Mouse (Mus musculus): ENCODE measurements at regions not wholly inside any gene's neighbourhood (a gene's known extent, or its start where the extent isn't known, plus 50 kb on each side); places are given as distances from the start of the nearest gene placed in this dataset.

DNA sequence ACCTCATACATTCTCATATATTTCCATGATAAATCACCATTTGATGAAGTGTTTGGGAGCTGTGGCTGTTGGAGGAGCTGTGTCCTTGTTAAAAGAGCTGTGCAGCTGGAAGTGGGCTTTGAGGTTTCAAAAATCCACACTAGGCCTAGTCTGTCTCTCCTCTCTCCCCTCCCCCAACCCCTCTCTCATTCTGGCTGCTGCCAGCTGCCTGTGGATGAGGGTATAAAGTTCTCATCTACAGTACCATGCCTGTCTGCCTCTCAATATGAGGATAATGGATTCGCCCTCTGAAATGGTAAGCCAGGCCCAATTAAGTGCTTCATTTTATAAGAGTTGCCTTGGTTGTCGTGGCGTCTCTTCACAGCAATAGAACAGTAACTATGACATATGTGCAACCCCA is 501.4 kb upstream of the Castor2 start:
- Histone ChIP-seq H3K9ac (no peak overlapping the region), H3K4me3 (replicated peaks; ENCODE audit: low read length) (no peak overlapping the region), H3K27me3 (ENCODE audit: control insufficient read depth, insufficient read depth, low read length) (no peaks in the 10 kb centered on the region), H3K4me2 (replicated peaks) (no peak overlapping the region), H3K27ac (no peak overlapping the region), H3K36me3 (replicated peaks; ENCODE audit: control insufficient read depth, insufficient read depth) (no peaks in the 10 kb centered on the region), H3K4me1 (replicated peaks; ENCODE audit: control insufficient read depth, insufficient read depth, low read length) (no peaks in the 10 kb centered on the region), H3K9me3 (ENCODE audit: control insufficient read depth, low read length) (0 out of 2 replicates have a peak, but pooled peaks cover 4% of the 10 kb centered on the region)
- no peak for DNase-seq (ENCODE audit: low spot score)
- WGBS = 62% methylated on average over 3 of the region's 3 CpGs
- ATAC-seq (ENCODE audit: low FRiP score) = no peak

DNA sequence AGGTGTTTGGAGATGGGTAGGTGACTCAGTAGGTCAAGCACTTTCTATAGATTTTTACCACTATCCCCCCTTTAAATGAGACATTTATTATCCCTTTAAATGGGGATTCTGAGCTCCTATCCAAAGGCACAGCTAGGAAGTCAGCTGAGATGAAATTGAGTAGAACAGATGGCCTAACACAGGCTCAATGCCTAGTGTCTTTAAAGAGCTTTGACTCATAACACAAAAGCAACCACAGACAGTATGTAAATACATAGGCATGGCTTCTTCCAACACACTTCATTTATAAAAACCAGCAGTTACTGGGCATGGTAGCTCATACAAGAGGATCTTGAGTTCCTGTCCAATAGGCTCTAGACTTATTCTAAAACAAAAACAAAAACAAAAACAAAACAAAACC is 513.0 kb upstream of the Castor2 start:
- Histone ChIP-seq H3K36me3 (replicated peaks; ENCODE audit: control insufficient read depth, insufficient read depth) (no peaks in the 10 kb centered on the region), H3K27ac (no peak overlapping the region), H3K9ac (no peak overlapping the region), H3K4me2 (replicated peaks) (no peak overlapping the region), H3K4me3 (replicated peaks; ENCODE audit: low read length) (no peak overlapping the region), H3K4me1 (replicated peaks; ENCODE audit: control insufficient read depth, insufficient read depth, low read length) (no peaks in the 10 kb centered on the region), H3K27me3 (ENCODE audit: control insufficient read depth, insufficient read depth, low read length) (no peaks in the 10 kb centered on the region), H3K9me3 (ENCODE audit: control insufficient read depth, low read length) (no peaks in the 10 kb centered on the region)
- DNase-seq (ENCODE audit: low spot score) (no peak), ATAC-seq (ENCODE audit: low FRiP score) (no peak)

DNA sequence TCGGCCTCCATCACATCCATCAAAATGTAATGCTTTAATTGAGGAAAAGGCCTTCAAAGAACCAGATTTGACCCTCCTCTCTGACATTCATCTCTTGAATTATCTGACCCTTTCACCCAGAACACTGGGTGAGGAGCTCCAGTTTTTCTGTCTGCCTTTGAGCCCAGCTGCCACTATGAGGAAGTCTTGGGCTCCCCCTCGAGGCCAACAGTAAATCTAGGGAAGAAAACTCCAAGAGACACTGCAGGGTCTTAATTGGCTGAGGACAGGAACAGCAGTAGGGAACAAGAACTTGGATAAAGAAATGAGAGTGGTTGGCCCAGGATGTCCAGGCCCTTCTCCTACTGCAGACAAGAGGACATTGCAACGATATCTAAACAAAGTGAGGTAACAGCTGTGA is 514.3 kb upstream of the Castor2 start:
- ATAC-seq (ENCODE audit: low FRiP score) (no peak), DNase-seq (ENCODE audit: low spot score) (peak; percentile 64)
- Histone ChIP-seq H3K4me1 (replicated peaks; ENCODE audit: control insufficient read depth, insufficient read depth, low read length) (no peaks in the 10 kb centered on the region), H3K9ac (no peak overlapping the region), H3K27me3 (ENCODE audit: control insufficient read depth, insufficient read depth, low read length) (no peaks in the 10 kb centered on the region), H3K27ac (no peak overlapping the region), H3K4me3 (replicated peaks; ENCODE audit: low read length) (no peak overlapping the region), H3K36me3 (replicated peaks; ENCODE audit: control insufficient read depth, insufficient read depth) (no peaks in the 10 kb centered on the region), H3K4me2 (replicated peaks) (no peak overlapping the region), H3K9me3 (ENCODE audit: control insufficient read depth, low read length) (no peaks in the 10 kb centered on the region)
- WGBS = 27% methylated on average over 3 of the region's 3 CpGs

DNA sequence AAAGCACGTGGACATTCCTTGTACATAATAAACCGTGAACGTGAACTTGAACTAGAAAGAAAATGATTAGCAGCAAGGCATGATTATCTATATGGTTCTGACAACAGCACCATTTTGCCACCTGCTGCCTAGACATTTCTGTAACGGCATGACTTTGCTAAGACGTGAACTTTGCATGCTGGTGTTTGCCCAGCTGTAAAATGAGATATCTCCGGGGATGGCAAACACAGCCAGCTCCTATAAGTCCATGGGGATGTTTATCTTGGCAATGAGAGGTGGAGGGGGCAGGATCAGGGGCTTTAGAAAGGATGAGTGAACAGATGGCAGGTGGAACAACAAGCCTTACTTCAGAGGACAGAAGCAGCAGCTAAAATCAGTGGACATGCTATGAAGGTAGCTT is 522.9 kb upstream of the Castor2 start:
- H3K4me1 ChIP-seq (replicated peaks; ENCODE audit: control insufficient read depth, insufficient read depth, low read length) = peaks cover 5% of the 10 kb centered on the region
- H3K27me3 ChIP-seq (ENCODE audit: control insufficient read depth, insufficient read depth, low read length) = no peaks in the 10 kb centered on the region
- no peak overlapping the region for H3K27ac ChIP-seq
- DNase-seq (ENCODE audit: low spot score) = no peak
- 56% methylated on average over 6 of the region's 6 CpGs for WGBS
- no peak for ATAC-seq (ENCODE audit: low FRiP score)
- no peak overlapping the region for H3K4me3 ChIP-seq (replicated peaks; ENCODE audit: low read length)
- no peak overlapping the region for H3K4me2 ChIP-seq (replicated peaks)
- no peaks in the 10 kb centered on the region for H3K9me3 ChIP-seq (ENCODE audit: control insufficient read depth, low read length)
- H3K36me3 ChIP-seq (replicated peaks; ENCODE audit: control insufficient read depth, insufficient read depth) = no peaks in the 10 kb centered on the region
- no peak overlapping the region for H3K9ac ChIP-seq

DNA sequence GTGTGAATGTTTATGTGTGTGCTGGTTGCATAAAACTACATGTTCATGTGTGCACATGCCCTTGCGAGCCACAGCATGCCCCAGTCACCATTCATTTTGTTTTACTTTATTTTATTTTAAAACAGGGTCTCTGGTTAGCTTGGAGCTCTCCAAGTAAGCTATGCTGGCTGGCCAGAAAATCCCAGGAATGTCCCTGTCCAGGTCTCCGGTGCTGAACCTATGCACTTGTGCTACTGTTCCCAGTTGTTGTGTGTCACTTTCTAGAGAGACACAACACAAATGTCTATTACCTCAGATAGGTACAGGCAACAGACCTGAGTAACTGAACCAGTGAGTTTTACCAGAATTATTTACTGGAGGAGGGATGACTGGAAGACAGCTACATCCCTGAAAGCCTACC is 530.4 kb upstream of the Castor2 start:
- ATAC-seq (ENCODE audit: low FRiP score) (no peak), DNase-seq (ENCODE audit: low spot score) (no peak)
- Histone ChIP-seq H3K27ac (no peak overlapping the region), H3K27me3 (ENCODE audit: control insufficient read depth, insufficient read depth, low read length) (no peaks in the 10 kb centered on the region), H3K9me3 (ENCODE audit: control insufficient read depth, low read length) (no peaks in the 10 kb centered on the region), H3K36me3 (replicated peaks; ENCODE audit: control insufficient read depth, insufficient read depth) (no peaks in the 10 kb centered on the region), H3K4me3 (replicated peaks; ENCODE audit: low read length) (no peak overlapping the region), H3K4me1 (replicated peaks; ENCODE audit: control insufficient read depth, insufficient read depth, low read length) (peaks cover 15% of the 10 kb centered on the region; the same call in 1 of the 2 replicates), H3K9ac (no peak overlapping the region), H3K4me2 (replicated peaks) (no peak overlapping the region)
- WGBS = 93% methylated on average over 2 of the region's 2 CpGs

DNA sequence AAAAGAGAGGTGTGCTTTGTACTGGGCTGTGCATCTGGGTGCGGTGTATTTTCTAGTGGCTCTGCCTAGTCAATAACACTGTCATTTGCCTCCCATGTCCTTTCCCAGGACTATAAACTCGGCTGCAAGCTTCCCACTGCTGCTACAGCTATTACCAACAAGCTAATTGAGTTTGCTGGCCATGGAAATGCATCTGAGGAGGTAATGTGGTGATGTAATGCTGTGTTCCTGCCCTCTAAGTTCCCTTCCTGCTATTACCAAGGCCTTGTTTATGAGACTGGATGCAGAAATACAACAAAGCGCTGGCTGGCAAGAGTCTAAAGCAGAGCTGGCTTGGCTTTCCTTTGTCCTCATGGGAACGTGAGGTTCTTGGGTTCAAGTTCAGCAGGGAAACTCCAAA is 533.0 kb upstream of the Castor2 start:
- no peak for DNase-seq (ENCODE audit: low spot score)
- no peak overlapping the region for H3K4me3 ChIP-seq (replicated peaks; ENCODE audit: low read length)
- ATAC-seq (ENCODE audit: low FRiP score) = no peak
- WGBS = 80% methylated on average over 4 of the region's 4 CpGs
- no peaks in the 10 kb centered on the region for H3K36me3 ChIP-seq (replicated peaks; ENCODE audit: control insufficient read depth, insufficient read depth)
- no peaks in the 10 kb centered on the region for H3K27me3 ChIP-seq (ENCODE audit: control insufficient read depth, insufficient read depth, low read length)
- H3K4me1 ChIP-seq (replicated peaks; ENCODE audit: control insufficient read depth, insufficient read depth, low read length) = peaks cover 15% of the 10 kb centered on the region; the same call in 1 of the 2 replicates
- no peak overlapping the region for H3K4me2 ChIP-seq (replicated peaks)
- no peaks in the 10 kb centered on the region for H3K9me3 ChIP-seq (ENCODE audit: control insufficient read depth, low read length)
- H3K27ac ChIP-seq = no peak overlapping the region
- no peak overlapping the region for H3K9ac ChIP-seq

DNA sequence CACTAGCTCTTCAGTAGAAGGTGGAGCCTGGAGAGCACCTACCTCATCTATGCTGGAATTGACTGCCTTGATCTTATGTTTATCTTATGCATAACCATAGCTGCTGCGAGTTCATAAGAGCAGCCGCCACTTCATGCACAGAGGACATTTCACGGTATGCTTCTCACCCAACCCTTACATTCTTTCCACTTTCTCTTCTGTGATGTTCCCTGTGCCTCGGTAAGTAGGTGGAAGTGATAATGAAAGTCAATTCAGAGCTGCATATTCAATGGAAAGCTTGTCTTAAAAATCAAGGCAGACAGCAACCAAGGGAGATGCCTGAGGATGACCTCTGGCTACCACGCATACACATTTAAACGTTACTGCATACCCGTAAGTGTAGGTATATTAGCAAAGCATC is 548.9 kb upstream of the Castor2 start:
- no peaks in the 10 kb centered on the region for H3K36me3 ChIP-seq (replicated peaks; ENCODE audit: control insufficient read depth, insufficient read depth)
- H3K27me3 ChIP-seq (ENCODE audit: control insufficient read depth, insufficient read depth, low read length) = no peaks in the 10 kb centered on the region
- no peak overlapping the region for H3K4me2 ChIP-seq (replicated peaks)
- DNase-seq (ENCODE audit: low spot score) (no peak), ATAC-seq (ENCODE audit: low FRiP score) (no peak)
- 92% methylated on average over 7 of the region's 7 CpGs for WGBS
- H3K4me1 ChIP-seq (replicated peaks; ENCODE audit: control insufficient read depth, insufficient read depth, low read length) = no peaks in the 10 kb centered on the region
- no peaks in the 10 kb centered on the region for H3K9me3 ChIP-seq (ENCODE audit: control insufficient read depth, low read length)
- H3K27ac ChIP-seq = no peak overlapping the region
- no peak overlapping the region for H3K9ac ChIP-seq
- no peak overlapping the region for H3K4me3 ChIP-seq (replicated peaks; ENCODE audit: low read length)

DNA sequence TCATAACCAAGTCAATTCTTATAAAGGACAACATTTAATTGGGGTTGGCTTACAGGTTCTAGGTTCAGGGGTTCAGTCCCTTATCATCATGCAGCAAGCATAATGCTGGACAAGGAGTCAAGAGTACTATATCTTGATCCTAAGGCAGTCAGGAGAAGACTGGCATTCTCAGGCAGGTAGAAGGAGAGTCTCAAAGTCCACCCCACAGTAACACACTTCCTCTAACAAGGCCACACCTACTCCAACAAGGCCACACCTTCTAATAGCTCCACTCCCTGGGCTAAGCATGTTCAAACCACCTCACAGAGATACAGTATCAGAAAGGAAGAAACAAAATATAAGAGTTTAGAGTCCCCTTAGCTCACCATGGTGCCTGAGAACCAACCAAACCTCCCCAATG is 557.3 kb upstream of the Castor2 start:
- ATAC-seq (ENCODE audit: low FRiP score) (no peak), DNase-seq (ENCODE audit: low spot score) (no peak)
- H3K36me3 ChIP-seq (replicated peaks; ENCODE audit: control insufficient read depth, insufficient read depth) = no peaks in the 10 kb centered on the region

DNA sequence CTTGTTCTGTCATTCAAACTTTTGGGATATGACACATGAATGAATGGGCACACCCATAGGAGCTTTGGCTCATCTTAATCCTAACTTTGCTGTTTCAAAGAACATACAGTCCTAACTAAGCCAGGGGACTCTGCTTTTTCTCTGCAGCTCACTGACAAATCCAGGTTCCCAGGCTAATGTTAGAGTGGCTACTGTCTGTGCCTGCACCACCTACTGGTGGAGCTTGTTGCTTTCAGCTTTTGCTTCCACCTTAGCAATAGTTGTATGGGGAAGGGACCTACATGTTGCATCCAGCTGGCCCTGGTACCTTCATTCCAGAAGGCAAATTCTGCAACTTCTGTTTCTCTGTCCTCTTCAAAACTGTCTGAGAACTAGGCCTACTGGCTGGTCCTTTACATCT is 566.8 kb upstream of the Castor2 start:
- no peaks in the 10 kb centered on the region for H3K9me3 ChIP-seq (ENCODE audit: control insufficient read depth, low read length)
- H3K4me3 ChIP-seq (replicated peaks; ENCODE audit: low read length) = no peak overlapping the region
- no peaks in the 10 kb centered on the region for H3K27me3 ChIP-seq (ENCODE audit: control insufficient read depth, insufficient read depth, low read length)
- ATAC-seq (ENCODE audit: low FRiP score) (no peak), DNase-seq (ENCODE audit: low spot score) (peak; percentile 45)
- H3K9ac ChIP-seq = no peak overlapping the region
- H3K36me3 ChIP-seq (replicated peaks; ENCODE audit: control insufficient read depth, insufficient read depth) = no peaks in the 10 kb centered on the region
- no peaks in the 10 kb centered on the region for H3K4me1 ChIP-seq (replicated peaks; ENCODE audit: control insufficient read depth, insufficient read depth, low read length)
- no peak overlapping the region for H3K4me2 ChIP-seq (replicated peaks)
- no peak overlapping the region for H3K27ac ChIP-seq

More for the DNA sequence above, 557.3 kb upstream of the Castor2 start:
- Histone ChIP-seq H3K27me3 (ENCODE audit: control insufficient read depth, insufficient read depth, low read length) (no peaks in the 10 kb centered on the region; the same call in 1 of the 2 replicates), H3K4me1 (replicated peaks; ENCODE audit: control insufficient read depth, insufficient read depth, low read length) (no peaks in the 10 kb centered on the region), H3K9me3 (ENCODE audit: control insufficient read depth, low read length) (0 out of 2 replicates have a peak, but pooled peaks cover 8% of the 10 kb centered on the region), H3K27ac (no peak overlapping the region), H3K4me2 (replicated peaks) (no peak overlapping the region), H3K4me3 (replicated peaks; ENCODE audit: low read length) (no peak overlapping the region), H3K9ac (no peak overlapping the region)

DNA sequence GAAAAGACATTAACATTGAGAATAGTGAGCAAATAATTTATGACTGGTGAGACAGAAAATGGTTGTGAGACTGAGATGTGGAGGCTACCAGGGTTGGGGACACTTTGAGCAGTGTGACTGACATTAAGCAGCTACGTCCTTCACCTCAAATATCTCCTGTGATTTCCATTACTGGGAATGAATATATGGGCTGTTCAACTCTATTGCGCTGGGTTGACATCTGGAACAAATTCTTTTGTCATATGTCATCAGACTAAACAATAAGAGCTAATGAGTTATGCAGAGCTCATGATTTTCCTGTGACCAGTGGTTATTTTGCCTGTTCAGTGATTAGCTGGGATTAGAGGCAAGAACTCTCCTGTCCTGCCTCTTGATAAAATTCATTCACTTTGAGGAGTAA is 593.9 kb upstream of the Castor2 start:
- Histone ChIP-seq H3K36me3 (replicated peaks; ENCODE audit: control insufficient read depth, insufficient read depth) (no peaks in the 10 kb centered on the region), H3K27ac (no peak overlapping the region), H3K4me2 (replicated peaks) (no peak overlapping the region), H3K4me1 (replicated peaks; ENCODE audit: control insufficient read depth, insufficient read depth, low read length) (no peaks in the 10 kb centered on the region), H3K4me3 (replicated peaks; ENCODE audit: low read length) (no peak overlapping the region), H3K27me3 (ENCODE audit: control insufficient read depth, insufficient read depth, low read length) (no peaks in the 10 kb centered on the region), H3K9ac (no peak overlapping the region), H3K9me3 (ENCODE audit: control insufficient read depth, low read length) (no peaks in the 10 kb centered on the region)
- no peak for DNase-seq (ENCODE audit: low spot score)
- ATAC-seq (ENCODE audit: low FRiP score) = no peak
- 59% methylated on average over 2 of the region's 2 CpGs for WGBS

Measured in hindbrain, embryonic 14.5 days (tissue).